Mouse (Mus musculus): ENCODE results near the gene Neurod2. TPM values are rescaled to one million over a fixed set of nuclear protein-coding genes. Genes with fewer than 3 reads are reported as not detected.
A peak's percentile ranks its signal among the peaks of the same experiment; 100 is the strongest.

Neurod2 gene
- polyA plus RNA-seq, 1 experiment = 57.4 TPM

- Histone ChIP-seq H3K27me3 (ENCODE audit: control insufficient read depth, insufficient read depth, low read length) (no peaks in the 10 kb centered on the region; the same call in 1 of the 2 replicates), H3K27ac (ENCODE audit: insufficient read depth, low read length) (no peak overlapping the region), H3K4me3 (replicated peaks; ENCODE audit: insufficient read depth, low read depth, low read length) (no peak overlapping the region), H3K4me1 (ENCODE audit: control insufficient read depth, insufficient read depth, low read length) (peaks cover 19% of the 10 kb centered on the region)
- TF ChIP-seq POLR2A (IDR thresholded peaks at IDR 0.05; ENCODE audit: borderline replicate concordance, insufficient read depth, low read length) (no peak), CTCF (IDR thresholded peaks at IDR 0.05; ENCODE audit: borderline replicate concordance, insufficient read depth, low read depth, low read length) (no peak)
- DNase-seq = no peak
- 94% methylated on average over 2 of the region's 2 CpGs for WGBS
Observed at GRCm38 (mm10) chr11:98296916-98297315, 32.5 kb downstream of the Neurod2 start.

GRCm38 (mm10) chr11:98296277-98296676 is 33.2 kb downstream of the Neurod2 start:
- no peaks in the 10 kb centered on the region; the same call in 1 of the 2 replicates for H3K27me3 ChIP-seq (ENCODE audit: control insufficient read depth, insufficient read depth, low read length)

GRCm38 (mm10) chr11:98295013-98295585 is 34.3 kb downstream of the Neurod2 start:
- TF ChIP-seq POLR2A (IDR thresholded peaks at IDR 0.05; ENCODE audit: borderline replicate concordance, insufficient read depth, low read length) = no peak
- no peak for TF ChIP-seq CTCF (IDR thresholded peaks at IDR 0.05; ENCODE audit: borderline replicate concordance, insufficient read depth, low read depth, low read length)
- Histone ChIP-seq H3K27me3 (ENCODE audit: control insufficient read depth, insufficient read depth, low read length) (no peaks in the 10 kb centered on the region), H3K27ac (ENCODE audit: insufficient read depth, low read length) (peak overlapping the region; percentile 48), H3K4me3 (replicated peaks; ENCODE audit: insufficient read depth, low read depth, low read length) (peak overlapping the region; percentile 47), H3K4me1 (ENCODE audit: control insufficient read depth, insufficient read depth, low read length) (peaks cover 23% of the 10 kb centered on the region)
- 2% methylated on average over 9 of the region's 9 CpGs for WGBS
- peak; percentile 70 to 77 for DNase-seq

More at GRCm38 (mm10) chr11:98296277-98296676, 33.2 kb downstream of the Neurod2 start:
- no peak for DNase-seq
- TF ChIP-seq CTCF (IDR thresholded peaks at IDR 0.05; ENCODE audit: borderline replicate concordance, insufficient read depth, low read depth, low read length) = peak; percentile 45
- no peak for TF ChIP-seq POLR2A (IDR thresholded peaks at IDR 0.05; ENCODE audit: borderline replicate concordance, insufficient read depth, low read length)
- no peak overlapping the region for H3K4me3 ChIP-seq (replicated peaks; ENCODE audit: insufficient read depth, low read depth, low read length)
- no peak overlapping the region for H3K27ac ChIP-seq (ENCODE audit: insufficient read depth, low read length)
- peaks cover 19% of the 10 kb centered on the region for H3K4me1 ChIP-seq (ENCODE audit: control insufficient read depth, insufficient read depth, low read length)
- WGBS = 69% methylated on average over 5 of the region's 5 CpGs

- H3K4me3 ChIP-seq (replicated peaks; ENCODE audit: insufficient read depth, low read depth, low read length) = peak overlapping the region; percentile 80
- peak overlapping the region; percentile 48 for H3K27ac ChIP-seq (ENCODE audit: insufficient read depth, low read length)
- under 1% methylated on average over 58 of the region's 58 CpGs for WGBS
- peaks cover 30% of the 10 kb centered on the region for H3K4me1 ChIP-seq (ENCODE audit: control insufficient read depth, insufficient read depth, low read length)
- DNase-seq = peak; percentile 95 to 96
- TF ChIP-seq CTCF (IDR thresholded peaks at IDR 0.05; ENCODE audit: borderline replicate concordance, insufficient read depth, low read depth, low read length) = no peak
- 0 out of 2 replicates have a peak, but pooled peaks have one; percentile 45 for TF ChIP-seq POLR2A (IDR thresholded peaks at IDR 0.05; ENCODE audit: borderline replicate concordance, insufficient read depth, low read length)
- no peaks in the 10 kb centered on the region for H3K27me3 ChIP-seq (ENCODE audit: control insufficient read depth, insufficient read depth, low read length)
Observed at GRCm38 (mm10) chr11:98294188-98295012, 35.0 kb downstream of the Neurod2 start.

GRCm38 (mm10) chr11:98293070-98293469 is 36.4 kb downstream of the Neurod2 start:
- no peak overlapping the region for H3K27ac ChIP-seq (ENCODE audit: insufficient read depth, low read length)
- H3K4me3 ChIP-seq (replicated peaks; ENCODE audit: insufficient read depth, low read depth, low read length) = no peak overlapping the region
- DNase-seq = no peak
- no peaks in the 10 kb centered on the region for H3K27me3 ChIP-seq (ENCODE audit: control insufficient read depth, insufficient read depth, low read length)
- peaks cover 36% of the 10 kb centered on the region for H3K4me1 ChIP-seq (ENCODE audit: control insufficient read depth, insufficient read depth, low read length)
- 73% methylated on average over 2 of the region's 2 CpGs for WGBS
- TF ChIP-seq POLR2A (IDR thresholded peaks at IDR 0.05; ENCODE audit: borderline replicate concordance, insufficient read depth, low read length) (no peak), CTCF (IDR thresholded peaks at IDR 0.05; ENCODE audit: borderline replicate concordance, insufficient read depth, low read depth, low read length) (no peak)

- Histone ChIP-seq H3K4me1 (ENCODE audit: control insufficient read depth, insufficient read depth, low read length) (peaks cover 27% of the 10 kb centered on the region), H3K27me3 (ENCODE audit: control insufficient read depth, insufficient read depth, low read length) (no peaks in the 10 kb centered on the region), H3K27ac (ENCODE audit: insufficient read depth, low read length) (no peak overlapping the region), H3K4me3 (replicated peaks; ENCODE audit: insufficient read depth, low read depth, low read length) (no peak overlapping the region)
- TF ChIP-seq CTCF (IDR thresholded peaks at IDR 0.05; ENCODE audit: borderline replicate concordance, insufficient read depth, low read depth, low read length) = no peak
- TF ChIP-seq POLR2A (IDR thresholded peaks at IDR 0.05; ENCODE audit: borderline replicate concordance, insufficient read depth, low read length) = no peak
- 84% methylated on average over 2 of the region's 2 CpGs for WGBS
- DNase-seq = no peak
Observed at GRCm38 (mm10) chr11:98290906-98291305, 38.5 kb downstream of the Neurod2 start.

- WGBS = 17% methylated on average over 13 of the region's 13 CpGs
- Histone ChIP-seq H3K27me3 (ENCODE audit: control insufficient read depth, insufficient read depth, low read length) (no peaks in the 10 kb centered on the region), H3K27ac (ENCODE audit: insufficient read depth, low read length) (0 out of 2 replicates have a peak overlapping the region, but pooled peaks have one; percentile 38), H3K4me1 (ENCODE audit: control insufficient read depth, insufficient read depth, low read length) (peaks cover 20% of the 10 kb centered on the region), H3K4me3 (replicated peaks; ENCODE audit: insufficient read depth, low read depth, low read length) (no peak overlapping the region)
- TF ChIP-seq CTCF (IDR thresholded peaks at IDR 0.05; ENCODE audit: borderline replicate concordance, insufficient read depth, low read depth, low read length) (no peak), POLR2A (IDR thresholded peaks at IDR 0.05; ENCODE audit: borderline replicate concordance, insufficient read depth, low read length) (no peak)
- DNase-seq = peak; percentile 61 to 67
Observed at GRCm38 (mm10) chr11:98289873-98290272, 39.6 kb downstream of the Neurod2 start.

Data from cerebellum, adult 2 months (tissue).